Mouse (Mus musculus) testis, adult 2 months (tissue): Measurements from ENCODE around the gene Xpot. TPM values are rescaled to one million over a fixed set of nuclear protein-coding genes. Genes with fewer than 3 reads are reported as not detected.

Experiments used
- H3K27ac ChIP-seq: fragments of 200-500 bp; 2 replicates; pipeline ENCODE4 v1.5.1; 2012; ENCODE audit warnings: low read depth, low read length; ENCODE audit not compliant: control insufficient read depth, insufficient read depth
- H3K27me3 ChIP-seq: fragments of 200-500 bp; 2 replicates; pipeline ENCODE4 v1.6.1; 2012; ENCODE audit warnings: mild to moderate bottlenecking, low read length, moderate library complexity; ENCODE audit not compliant: control insufficient read depth, insufficient read depth
- H3K36me3 ChIP-seq: fragments of 200-500 bp; 2 replicates; pipeline ENCODE4 v1.6.1; 2012; ENCODE audit warnings: mild to moderate bottlenecking, low read length; ENCODE audit not compliant: control insufficient read depth, insufficient read depth
- H3K4me1 ChIP-seq: fragments of 200-500 bp; 2 replicates; pipeline ENCODE4 v1.6.1; 2012; ENCODE audit warnings: low read length; ENCODE audit not compliant: control insufficient read depth, insufficient read depth
- H3K4me3 ChIP-seq: fragments of 200-500 bp; 2 replicates; pipeline ENCODE4 v1.5.1; 2012; ENCODE audit warnings: low read depth, mild to moderate bottlenecking, low read length, moderate library complexity, mixed read lengths; ENCODE audit not compliant: control insufficient read depth
- CTCF ChIP-seq: fragments of 200-500 bp; IDR thresholded peaks from 2 replicates; pipeline ENCODE4 v1.5.1; 2012; ENCODE audit warnings: low read depth, mild to moderate bottlenecking, inconsistent platforms, low read length, moderate library complexity; ENCODE audit not compliant: control insufficient read depth, insufficient read depth, insufficient replicate concordance
- POLR2A ChIP-seq: fragments of 200-500 bp; IDR thresholded peaks from 2 replicates; pipeline ENCODE4 v1.6.1; 2012; ENCODE audit warnings: low read depth, mild to moderate bottlenecking, inconsistent platforms, low read length, moderate library complexity; ENCODE audit not compliant: control insufficient read depth
- polyA plus RNA-seq: library from polyadenylated mRNA; depleted of rRNA; stranded (reverse); fragments of >200 nt; gene quantifications from 2 replicates; pipeline ENCODE4 v1.2.3, GENCODE M21; 2012; rRNA removed

Xpot gene
- 42.4 and 43.9 TPM in 2 replicates for polyA plus RNA-seq

DNA sequence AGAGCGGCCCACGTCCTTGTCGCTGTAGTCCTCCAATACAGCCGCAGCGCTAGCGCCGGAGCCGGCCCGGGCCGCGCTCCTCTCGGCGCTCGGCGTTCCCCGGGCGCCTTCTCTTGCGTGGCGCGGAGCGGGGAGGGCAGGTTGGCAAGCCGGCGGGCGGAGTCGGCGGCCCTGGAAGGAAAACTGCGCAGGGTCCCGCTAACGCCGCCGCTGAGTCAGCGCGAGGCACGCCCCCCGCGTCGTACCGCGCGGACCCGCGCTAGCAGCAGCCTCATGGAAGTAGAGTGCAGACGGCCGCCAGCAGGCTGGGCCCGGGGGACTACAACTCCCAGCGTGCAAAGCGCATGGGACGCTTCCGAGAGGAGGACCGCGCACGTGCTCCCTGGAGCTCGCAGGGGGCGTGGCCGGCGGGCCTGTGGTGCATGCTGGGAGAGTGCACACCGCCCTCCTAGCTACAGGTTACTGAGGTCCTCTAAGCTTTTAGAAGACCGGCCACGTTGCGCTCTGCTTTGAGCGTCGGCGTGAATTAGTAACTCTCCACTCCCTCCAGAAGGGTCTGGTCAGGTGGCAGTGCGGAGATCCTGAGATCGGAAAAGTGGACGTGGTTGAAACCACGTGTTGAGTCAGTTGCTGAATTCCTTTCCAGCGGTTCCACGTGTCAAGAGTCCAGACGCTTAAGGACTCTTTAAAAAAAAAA lies at the start of gene Xpot:
TSS of gene Xpot (minus strand) at position 147 of the 697 bp plus-strand sequence.
- H3K27me3 ChIP-seq: no peaks in the 10 kb centered on the region
- peak within 1 kb of the TSS; percentile 79 for H3K27ac ChIP-seq
- TF ChIP-seq POLR2A (peak; percentile 87), CTCF (no peak)
- H3K4me3 ChIP-seq: peak within 1 kb of the TSS; percentile 86
- peaks cover 4% of the 10 kb centered on the region for H3K4me1 ChIP-seq
- peaks cover 1% of the 10 kb centered on the region; the same call in 1 of the 2 replicates for H3K36me3 ChIP-seq

GRCm38 (mm10) chr10:121669103-121669502 lies 43.0 kb upstream of the Xpot start:
- Histone ChIP-seq H3K36me3 (no peaks in the 10 kb centered on the region), H3K4me1 (peaks cover 5% of the 10 kb centered on the region; the same call in 1 of the 2 replicates), H3K4me3 (no peak overlapping the region), H3K27ac (no peak overlapping the region), H3K27me3 (no peaks in the 10 kb centered on the region)
- TF ChIP-seq POLR2A (no peak), CTCF (no peak)

- Histone ChIP-seq H3K27ac (no peak overlapping the region), H3K4me3 (no peak overlapping the region), H3K4me1 (peaks cover 5% of the 10 kb centered on the region; the same call in 1 of the 2 replicates), H3K27me3 (no peaks in the 10 kb centered on the region), H3K36me3 (no peaks in the 10 kb centered on the region)
- no peak for TF ChIP-seq POLR2A
- TF ChIP-seq CTCF: no peak
Observed at GRCm38 (mm10) chr10:121665631-121666145, 39.6 kb upstream of the Xpot start.

DNA sequence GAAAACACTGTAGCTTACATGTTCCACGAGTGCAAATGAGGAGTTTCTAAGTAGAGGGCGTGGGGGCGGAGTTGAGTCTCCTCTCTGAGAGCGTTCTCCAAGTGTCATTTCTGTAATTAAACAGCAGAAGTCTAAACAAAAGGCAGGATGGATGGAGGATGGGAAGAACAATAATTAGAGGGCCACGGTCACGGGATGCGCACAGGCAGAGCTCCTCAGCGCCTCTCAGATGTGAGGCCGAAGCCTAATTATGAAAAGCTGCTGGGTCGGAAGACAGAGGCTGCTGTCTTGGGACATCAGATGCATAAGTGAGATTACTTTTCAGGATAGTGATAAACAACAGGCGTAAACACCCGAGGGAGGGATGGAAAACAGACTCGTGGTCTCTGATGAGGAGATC lies 37.5 kb upstream of the Xpot start:
- Histone ChIP-seq H3K36me3 (no peaks in the 10 kb centered on the region), H3K4me3 (no peak overlapping the region), H3K27ac (no peak overlapping the region)

DNA sequence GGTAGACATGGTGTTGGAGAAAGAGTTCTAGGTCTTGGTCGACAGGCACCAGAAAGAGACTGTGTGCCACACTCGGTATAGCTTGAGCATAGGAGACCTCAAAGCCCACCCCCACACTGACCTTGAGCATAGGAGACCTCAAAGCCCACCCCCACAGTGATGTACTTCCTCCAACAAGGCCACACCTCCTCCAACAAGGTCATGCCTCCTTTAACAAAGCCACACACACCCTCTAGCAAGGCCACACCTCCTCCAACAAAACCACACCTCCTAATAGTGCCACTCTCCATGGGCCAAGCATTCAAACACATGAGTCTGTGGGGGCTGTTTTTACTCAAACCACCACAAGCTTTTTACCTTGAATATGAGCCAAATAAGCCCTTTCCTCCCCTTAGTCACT lies 36.6 kb upstream of the Xpot start:
- Histone ChIP-seq H3K4me3 (no peak overlapping the region), H3K27ac (no peak overlapping the region), H3K4me1 (peaks cover 5% of the 10 kb centered on the region; the same call in 1 of the 2 replicates), H3K36me3 (no peaks in the 10 kb centered on the region), H3K27me3 (no peaks in the 10 kb centered on the region)
- TF ChIP-seq POLR2A (no peak), CTCF (no peak)

More for the DNA sequence above, 37.5 kb upstream of the Xpot start:
- Histone ChIP-seq H3K27me3 (no peaks in the 10 kb centered on the region), H3K4me1 (peaks cover 5% of the 10 kb centered on the region; the same call in 1 of the 2 replicates)
- no peak for TF ChIP-seq CTCF
- no peak for TF ChIP-seq POLR2A

- Histone ChIP-seq H3K4me3 (no peak overlapping the region), H3K4me1 (no peaks in the 10 kb centered on the region), H3K27me3 (no peaks in the 10 kb centered on the region), H3K27ac (no peak overlapping the region), H3K36me3 (no peaks in the 10 kb centered on the region)
- TF ChIP-seq CTCF: no peak
- no peak for TF ChIP-seq POLR2A
Observed at GRCm38 (mm10) chr10:121655907-121656306, 29.8 kb upstream of the Xpot start.

- Histone ChIP-seq H3K27ac (no peak overlapping the region), H3K4me1 (no peaks in the 10 kb centered on the region), H3K4me3 (no peak overlapping the region), H3K36me3 (no peaks in the 10 kb centered on the region), H3K27me3 (no peaks in the 10 kb centered on the region)
- TF ChIP-seq POLR2A (no peak), CTCF (no peak)
Observed at GRCm38 (mm10) chr10:121653079-121653478, 26.9 kb upstream of the Xpot start.
